20 mouse cellular contexts compared by ENCODE assay signal in the genomic region with DNA sequence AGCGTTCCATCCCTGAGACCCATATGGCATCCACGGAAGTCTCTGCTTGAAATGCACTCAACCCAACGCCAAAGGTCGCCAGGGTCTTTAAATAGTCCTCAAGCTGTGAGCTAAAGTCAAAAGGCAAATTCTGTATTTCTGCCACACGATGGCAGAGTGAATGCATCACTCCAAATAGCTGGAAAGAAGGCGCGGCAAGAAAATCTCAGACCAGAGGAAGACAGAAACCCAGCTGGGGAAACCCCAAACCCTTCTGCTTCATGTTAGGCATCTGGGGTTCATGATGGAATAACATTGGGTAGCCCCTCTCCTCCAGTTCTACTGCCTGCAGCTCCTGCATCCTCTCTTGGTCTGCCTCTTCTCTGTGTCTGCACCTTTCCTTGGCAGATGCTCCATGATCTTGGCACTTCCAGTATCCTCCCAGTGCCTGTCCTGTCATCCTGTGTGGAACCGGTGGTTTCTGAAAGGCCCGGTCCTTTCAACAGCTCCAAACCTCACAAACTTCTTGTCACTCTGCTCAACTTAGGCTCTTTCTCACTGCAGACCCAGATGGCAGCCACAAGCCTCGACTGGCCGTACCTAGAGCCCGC. TPM values are rescaled to one million over a fixed set of nuclear protein-coding genes. Genes with fewer than 3 reads are reported as not detected.
A peak's percentile ranks its signal among the peaks of the same experiment; 100 is the strongest.
DNase-seq lines count a peak whose midpoint lies in the region; ATAC-seq and TF ChIP-seq lines count a peak whose summit lies in the region.
"Had no signal": no experiment of that assay in that cellular context is flagged by ENCODE, and none has a peak within 500 bp of the region (broad histone marks: within the 10 kb centered on the region; RNA-seq: fewer than 3 reads in every experiment).

No protein-coding gene starts in this region.

- no peaks in the 10 kb centered on the region for H3K79me2 ChIP-seq in heart, adult 2 months (replicated peaks; ENCODE audit: control insufficient read depth, insufficient read depth, low read length)

- WGBS in heart, adult 2 months = 57% methylated on average over 12 of the region's 12 CpGs
- WGBS in lung, postnatal 0 days = 48% methylated on average over 12 of the region's 12 CpGs

- no peaks in the 10 kb centered on the region for H3K27me3 ChIP-seq in heart, adult 2 months (ENCODE audit: control insufficient read depth, insufficient read depth, low read length)
- H3K27me3 ChIP-seq in lung, postnatal 0 days (replicated peaks; ENCODE audit: insufficient read depth, low read length) = 0 out of 2 replicates have a peak, but pooled peaks cover under 1% of the 10 kb centered on the region

- no peaks in the 10 kb centered on the region for H3K36me3 ChIP-seq in heart, adult 2 months (ENCODE audit: control insufficient read depth, insufficient read depth, low read length)
- H3K36me3 ChIP-seq in lung, postnatal 0 days (ENCODE audit: insufficient read depth, low read length) = no peaks in the 10 kb centered on the region
- H3K36me3 ChIP-seq: midbrain, embryonic 10.5 days had no signal

- no peak overlapping the region for H3K27ac ChIP-seq in heart, adult 2 months
- no peak overlapping the region for H3K27ac ChIP-seq in lung, postnatal 0 days (ENCODE audit: low read length)
- H3K27ac ChIP-seq: midbrain, embryonic 10.5 days had no signal

- peak; percentile 55 for DNase-seq in cerebellum, adult 9-10 months
- DNase-seq in cerebellum, adult 9-11 months = no peak
- no peak for DNase-seq in heart, adult 2 months
- DNase-seq in heart, postnatal 36 days = no peak
- DNase-seq in lung, postnatal 0 days (ENCODE audit: low spot score) = no peak
- no peak for DNase-seq in lung, postnatal 14 days
- DNase-seq in embryo, embryonic 10.5 days (ENCODE audit: low spot score) = peak; percentile 48
- DNase-seq in ovary, postnatal 10 days (ENCODE audit: low spot score) = no peak
- DNase-seq: gastrocnemius, postnatal 36 days; kidney, postnatal 10 days; layer of hippocampus, postnatal 36 days; lung, adult 2 months; thymus, adult 18-20 months had no signal

- H3K4me1 ChIP-seq in heart, adult 2 months (ENCODE audit: control insufficient read depth, insufficient read depth, low read length) = no peaks in the 10 kb centered on the region
- no peaks in the 10 kb centered on the region for H3K4me1 ChIP-seq in lung, postnatal 0 days (ENCODE audit: insufficient read depth, low read depth, low read length)

- intact Hi-C loops in heart, adult 2 months (cut with DNase I) = no loop called here
- intact Hi-C loops in heart, postnatal 36 days (cut with DNase I) = no loop called here

- TF ChIP-seq EP300 in heart, adult 2 months (IDR thresholded peaks at IDR 0.05; ENCODE audit: insufficient read depth, low read depth, low read length) = no peak
- TF ChIP-seq EP300 in lung, postnatal 0 days (IDR thresholded peaks at IDR 0.05) = no peak

- H3K9ac ChIP-seq in heart, adult 2 months (ENCODE audit: low read depth, low read length) = no peak overlapping the region
- no peak overlapping the region for H3K9ac ChIP-seq in lung, postnatal 0 days (replicated peaks; ENCODE audit: low read depth)

- no peak for ATAC-seq in lung, postnatal 0 days
- ATAC-seq: hindbrain, embryonic 16.5 days had no signal

- H3K4me2 ChIP-seq in lung, postnatal 0 days (replicated peaks; ENCODE audit: low read depth, low read length) = no peak overlapping the region

- no peak for TF ChIP-seq POLR2A in heart, adult 2 months (IDR thresholded peaks at IDR 0.05; ENCODE audit: insufficient read depth, low read depth, low read length)

- peak; percentile 39 for TF ChIP-seq CTCF in heart, adult 2 months (IDR thresholded peaks at IDR 0.05)
- peak; percentile 55 for TF ChIP-seq CTCF in lung, postnatal 0 days (IDR thresholded peaks at IDR 0.05)

- H3K4me3 ChIP-seq in heart, adult 2 months = no peak overlapping the region
- no peak overlapping the region for H3K4me3 ChIP-seq in lung, postnatal 0 days (ENCODE audit: low read depth, low read length)
- H3K4me3 ChIP-seq: midbrain, embryonic 10.5 days had no signal

- H3K9me3 ChIP-seq in lung, postnatal 0 days (ENCODE audit: low read length) = no peaks in the 10 kb centered on the region
- H3K9me3 ChIP-seq: midbrain, embryonic 10.5 days had no signal

RNA-seq across cellular contexts. Expression of gene Gm6588, which starts 5.8 kb away (rescaled TPM):
- total RNA-seq in heart, adult 2 months (2021) = not detected
- polyA plus RNA-seq in heart, adult 2 months (2012; rRNA removed) = not detected in 2 replicates
- total RNA-seq in heart, postnatal 36 days (2021) = not detected
- not detected in 2 replicates for polyA plus RNA-seq in lung, postnatal 0 days (2015; fragmentation: Nextera tagmentation; extraction: Ambion mirVana)
- total RNA-seq: adrenal gland, postnatal 4 days; common myeloid progenitor, adult 5-6 weeks; gastrocnemius, postnatal 36 days; layer of hippocampus, postnatal 36 days had no signal
- polyA plus RNA-seq: heart, embryonic 14.5 days; limb, embryonic 14.5 days; lung, adult 2 months; spleen, adult 2 months had no signal

Comparison
In these comparisons a context has a peak if more than half of its experiments do, and no peak if none do; other contexts are left out.
1. DNase-seq: peak in cerebellum, adult 9-10 months (single experiment) and embryo, embryonic 10.5 days (single experiment); none in cerebellum, adult 9-11 months (single experiment), heart, adult 2 months (0 of 2), heart, postnatal 36 days (0 of 2), lung, postnatal 0 days (single experiment), lung, postnatal 14 days (single experiment) and ovary, postnatal 10 days (single experiment).